19 mouse cellular contexts compared by ENCODE assay signal in genomic region chr14:55066042-55066441, GRCm38 (mm10). TPM values are rescaled to one million over a fixed set of nuclear protein-coding genes. Genes with fewer than 3 reads are reported as not detected.
DNase-seq lines count a peak whose midpoint lies in the region; ATAC-seq and TF ChIP-seq lines count a peak whose summit lies in the region.
"Had no signal": no experiment of that assay in that cellular context is flagged by ENCODE, and none has a peak within 500 bp of the region (broad histone marks: within the 10 kb centered on the region; RNA-seq: fewer than 3 reads in every experiment).

No protein-coding gene starts in this region.

- peak overlapping the region; percentile 95; the same call in 1 of the 2 replicates for H3K27ac ChIP-seq in cerebellum, adult 2 months (ENCODE audit: insufficient read depth, low read length)
- no peak overlapping the region for H3K27ac ChIP-seq in hindbrain, embryonic 16.5 days (ENCODE audit: low read depth, low read length)
- H3K27ac ChIP-seq: hindbrain, embryonic 12.5 days had no signal

- H3K4me3 ChIP-seq in cerebellum, adult 2 months (replicated peaks; ENCODE audit: insufficient read depth, low read depth, low read length): no peak overlapping the region
- H3K4me3 ChIP-seq in hindbrain, embryonic 16.5 days (ENCODE audit: low read length): no peak overlapping the region
- H3K4me3 ChIP-seq: hindbrain, embryonic 12.5 days; liver, embryonic 13.5 days had no signal

- no peak for TF ChIP-seq POLR2A in cerebellum, adult 2 months (IDR thresholded peaks at IDR 0.05; ENCODE audit: borderline replicate concordance, insufficient read depth, low read length)

- no peaks in the 10 kb centered on the region for H3K9me3 ChIP-seq in hindbrain, embryonic 16.5 days (ENCODE audit: control insufficient read depth, low read length)
- H3K9me3 ChIP-seq: hindbrain, embryonic 12.5 days; liver, embryonic 13.5 days had no signal

- no peak overlapping the region for H3K9ac ChIP-seq in hindbrain, embryonic 16.5 days (ENCODE audit: low read depth, low read length)
- H3K9ac ChIP-seq: hindbrain, embryonic 12.5 days; lung, embryonic 14.5 days had no signal

- 0 out of 2 replicates have a peak, but pooled peaks have one; percentile 8 for ATAC-seq in frontal cortex, adult (ENCODE audit: low TSS enrichment)
- ATAC-seq in hindbrain, embryonic 16.5 days: no peak

- WGBS in cerebellum, adult 2 months: 37% methylated on average over 8 of the region's 8 CpGs
- 83% methylated on average over 8 of the region's 8 CpGs for WGBS in hindbrain, embryonic 16.5 days

- peaks cover 65% of the 10 kb centered on the region for H3K4me1 ChIP-seq in cerebellum, adult 2 months (ENCODE audit: control insufficient read depth, insufficient read depth, low read length)
- H3K4me1 ChIP-seq in hindbrain, embryonic 16.5 days (ENCODE audit: control insufficient read depth, insufficient read depth, low read depth, low read length): peaks cover 16% of the 10 kb centered on the region

- no peak overlapping the region for H3K4me2 ChIP-seq in hindbrain, embryonic 16.5 days (ENCODE audit: low read length)
- H3K4me2 ChIP-seq: heart, embryonic 11.5 days; hindbrain, embryonic 12.5 days; lung, embryonic 14.5 days had no signal

- peak; percentile 33 to 44 for DNase-seq in cerebellum, adult 2 months
- no peak for DNase-seq in cerebellum, adult 9-10 months
- no peak for DNase-seq in frontal cortex, postnatal 10 days (ENCODE audit: low spot score in 2 of 2)
- DNase-seq in right cerebral cortex, adult 2 months (ENCODE audit: low spot score in 2 of 2): peak; percentile 36 to 38
- DNase-seq in right cerebral cortex, postnatal 25 days: no peak
- no peak for DNase-seq in kidney, postnatal 14 days
- DNase-seq: adrenal gland, adult 8-10 months; embryo, embryonic 11 days; heart, postnatal 14 days; kidney, adult 8-10 months; liver, embryonic 13.5 days; lung, embryonic 14.5 days; lung, postnatal 36 days; spleen, adult 18-20 months; thymus, adult 2 months had no signal

- TF ChIP-seq CTCF in cerebellum, adult 2 months (IDR thresholded peaks at IDR 0.05; ENCODE audit: borderline replicate concordance, insufficient read depth, low read depth, low read length): no peak

- no peaks in the 10 kb centered on the region for H3K27me3 ChIP-seq in cerebellum, adult 2 months (ENCODE audit: control insufficient read depth, insufficient read depth, low read length)
- no peaks in the 10 kb centered on the region for H3K27me3 ChIP-seq in hindbrain, embryonic 16.5 days (replicated peaks; ENCODE audit: control insufficient read depth, insufficient read depth, low read length)
- H3K27me3 ChIP-seq: hindbrain, embryonic 12.5 days had no signal

- H3K36me3 ChIP-seq in hindbrain, embryonic 16.5 days (ENCODE audit: control insufficient read depth, insufficient read depth, low read length): peaks cover 36% of the 10 kb centered on the region

RNA-seq across cellular contexts. Expression of gene Zfhx2, which starts 26.1 kb away (rescaled TPM):
- 10.7 and 11.0 TPM in 2 replicates for polyA plus RNA-seq in cerebellum, adult 2 months (2012; rRNA removed)
- polyA plus RNA-seq in hindbrain, embryonic 16.5 days (2015; fragmentation: Nextera tagmentation; extraction: Ambion mirVana): 18.4 and 20.5 TPM in 2 replicates

RNA-seq across cellular contexts. Expression of gene Thtpa, which starts 28.5 kb away (rescaled TPM):
- 12.8 and 13.8 TPM in 2 replicates for polyA plus RNA-seq in cerebellum, adult 2 months (2012; rRNA removed)
- polyA plus RNA-seq in hindbrain, embryonic 16.5 days (2015; fragmentation: Nextera tagmentation; extraction: Ambion mirVana): 34.4 and 36.1 TPM in 2 replicates

RNA-seq across cellular contexts. Expression of gene Ap1g2, which starts 40.4 kb away (rescaled TPM):
- 18.6 and 19.1 TPM in 2 replicates for polyA plus RNA-seq in cerebellum, adult 2 months (2012; rRNA removed)
- polyA plus RNA-seq in hindbrain, embryonic 16.5 days (2015; fragmentation: Nextera tagmentation; extraction: Ambion mirVana): 6.9 and 7.7 TPM in 2 replicates

RNA-seq across cellular contexts. Expression of gene Jph4, which starts 50.7 kb away (rescaled TPM):
- polyA plus RNA-seq in cerebellum, adult 2 months (2012; rRNA removed): 204 and 227 TPM in 2 replicates
- polyA plus RNA-seq in hindbrain, embryonic 16.5 days (2015; fragmentation: Nextera tagmentation; extraction: Ambion mirVana): 31.8 and 32.3 TPM in 2 replicates

RNA-seq across cellular contexts. Expression of gene Ngdn, which starts 50.8 kb away (rescaled TPM):
- polyA plus RNA-seq in cerebellum, adult 2 months (2012; rRNA removed): 49.4 and 50.4 TPM in 2 replicates
- polyA plus RNA-seq in hindbrain, embryonic 16.5 days (2015; fragmentation: Nextera tagmentation; extraction: Ambion mirVana): 48.2 and 50.6 TPM in 2 replicates

Comparison
In these comparisons a context has a peak if more than half of its experiments do, and no peak if none do; other contexts are left out.
1. DNase-seq: peak in cerebellum, adult 2 months (2 of 2) and right cerebral cortex, adult 2 months (2 of 2); none in cerebellum, adult 9-10 months (single experiment), frontal cortex, postnatal 10 days (0 of 2), right cerebral cortex, postnatal 25 days (single experiment) and kidney, postnatal 14 days (single experiment).